Mouse (Mus musculus) limb, embryonic 15.5 days (tissue): ENCODE data around the gene Rbl1. TPM values are rescaled to one million over a fixed set of nuclear protein-coding genes. Genes with fewer than 3 reads are reported as not detected.

Experiments used
- ATAC-seq: fragments of 200-750 bp; cut with Nextera tagmentation; 2 replicates; pipeline ENCODE4 v1.8.0; 2017; ENCODE audit warnings: low read depth, moderate TSS enrichment; ENCODE audit not compliant: insufficient number of reproducible peaks, low FRiP score, low TSS enrichment
- H3K27ac ChIP-seq: fragments of 300-500 bp; sonication (generic); 2 replicates; pipeline ENCODE4 v1.5.1; 2015; ENCODE audit warnings: moderate library complexity, mild to moderate bottlenecking, inconsistent platforms
- H3K27me3 ChIP-seq: fragments of 300-500 bp; sonication (generic); 2 replicates; pipeline ENCODE4 v1.6.1; 2015; ENCODE audit warnings: inconsistent platforms
- H3K36me3 ChIP-seq: fragments of 300-500 bp; sonication (generic); 2 replicates; pipeline ENCODE4 v1.6.1; 2015; ENCODE audit warnings: inconsistent platforms
- H3K4me1 ChIP-seq: fragments of 300-500 bp; sonication (generic); 2 replicates; pipeline ENCODE4 v1.6.1; 2015; ENCODE audit warnings: inconsistent platforms
- H3K4me2 ChIP-seq: fragments of 300-500 bp; sonication (generic); 2 replicates; pipeline ENCODE4 v1.6.1; 2015; ENCODE audit warnings: mild to moderate bottlenecking, inconsistent platforms
- H3K4me3 ChIP-seq: fragments of 300-500 bp; sonication (generic); 2 replicates; pipeline ENCODE4 v1.5.1; 2015; ENCODE audit warnings: mild to moderate bottlenecking, inconsistent platforms
- H3K9ac ChIP-seq: fragments of 300-500 bp; sonication (generic); 2 replicates; pipeline ENCODE4 v1.6.1; 2015; ENCODE audit warnings: inconsistent platforms
- H3K9me3 ChIP-seq: fragments of 300-500 bp; sonication (generic); 2 replicates; pipeline ENCODE4 v1.6.1; 2016; ENCODE audit warnings: inconsistent platforms
- WGBS: fragments of 180-500 bp; shearing (Covaris S2); methylation state at CpG from one replicate; pipeline ENCODE4 v1.1.7; 2015; 5-methylcytosine and 5-hydroxymethylcytosine counted together
- polyA plus RNA-seq: library from polyadenylated mRNA; unstranded; fragments of >200 nt; fragmentation: Nextera tagmentation; extraction: Ambion mirVana; gene quantifications from 2 replicates; pipeline ENCODE4 v1.2.1, GENCODE M21; 2015

The Rbl1 gene
- polyA plus RNA-seq, 1 experiment from 2014 or later = 18.0 TPM

GRCm38 (mm10) chr2:157138808-157139207, 65.5 kb downstream of the Rbl1 start:
- Histone ChIP-seq H3K4me1 (peaks cover 4% of the 10 kb centered on the region), H3K4me3 (no peak overlapping the region), H3K4me2 (no peak overlapping the region), H3K36me3 (no peaks in the 10 kb centered on the region), H3K9me3 (no peaks in the 10 kb centered on the region), H3K9ac (no peak overlapping the region), H3K27ac (no peak overlapping the region), H3K27me3 (no peaks in the 10 kb centered on the region)
- WGBS = 84% methylated on average over 5 of the region's 5 CpGs
- no peak for ATAC-seq

- no peak for ATAC-seq
- no peak overlapping the region for H3K27ac ChIP-seq
Measured at GRCm38 (mm10) chr2:157137959-157138731, 66.2 kb downstream of the Rbl1 start.

GRCm38 (mm10) chr2:157136646-157137045, 67.7 kb downstream of the Rbl1 start:
- no peaks in the 10 kb centered on the region for H3K27me3 ChIP-seq
- no peak overlapping the region for H3K4me3 ChIP-seq
- no peaks in the 10 kb centered on the region for H3K36me3 ChIP-seq
- WGBS = 86% methylated on average over 2 of the region's 2 CpGs
- peaks cover 6% of the 10 kb centered on the region for H3K4me1 ChIP-seq
- H3K27ac ChIP-seq = no peak overlapping the region
- H3K9ac ChIP-seq = no peak overlapping the region
- H3K4me2 ChIP-seq = no peak overlapping the region
- no peak for ATAC-seq
- no peaks in the 10 kb centered on the region for H3K9me3 ChIP-seq

More at GRCm38 (mm10) chr2:157137959-157138731, 66.2 kb downstream of the Rbl1 start:
- Histone ChIP-seq H3K9ac (no peak overlapping the region), H3K4me1 (peaks cover 6% of the 10 kb centered on the region), H3K36me3 (no peaks in the 10 kb centered on the region), H3K4me3 (no peak overlapping the region), H3K9me3 (no peaks in the 10 kb centered on the region), H3K4me2 (no peak overlapping the region), H3K27me3 (no peaks in the 10 kb centered on the region)
- WGBS = 86% methylated on average over 9 of the region's 9 CpGs

- no peaks in the 10 kb centered on the region for H3K27me3 ChIP-seq
- H3K4me1 ChIP-seq = peaks cover 6% of the 10 kb centered on the region
- no peak for ATAC-seq
- 90% methylated on average over 4 of the region's 4 CpGs for WGBS
- no peaks in the 10 kb centered on the region for H3K36me3 ChIP-seq
- H3K9me3 ChIP-seq = no peaks in the 10 kb centered on the region
- no peak overlapping the region for H3K4me2 ChIP-seq
- H3K9ac ChIP-seq = no peak overlapping the region
- H3K4me3 ChIP-seq = no peak overlapping the region
- H3K27ac ChIP-seq = no peak overlapping the region
Measured at GRCm38 (mm10) chr2:157136176-157136575, 68.2 kb downstream of the Rbl1 start.

- Histone ChIP-seq H3K27me3 (no peaks in the 10 kb centered on the region), H3K4me1 (peaks cover 6% of the 10 kb centered on the region), H3K4me2 (peak overlapping the region; percentile 88), H3K9me3 (no peaks in the 10 kb centered on the region), H3K27ac (peak overlapping the region; percentile 82), H3K4me3 (peak overlapping the region; percentile 64), H3K9ac (peak overlapping the region; percentile 58; the same call in 1 of the 2 replicates), H3K36me3 (no peaks in the 10 kb centered on the region)
- WGBS = 70% methylated on average over 10 of the region's 10 CpGs
- no peak for ATAC-seq
Measured at GRCm38 (mm10) chr2:157135529-157136120, 68.7 kb downstream of the Rbl1 start.

GRCm38 (mm10) chr2:157135014-157135413, 69.3 kb downstream of the Rbl1 start, which contains the start of gene Samhd1:
TSS of gene Samhd1 (minus strand) at chr2:157135265.
- peak; percentile 90 for ATAC-seq
- Histone ChIP-seq H3K36me3 (no peaks in the 10 kb centered on the region), H3K27me3 (no peaks in the 10 kb centered on the region), H3K9me3 (no peaks in the 10 kb centered on the region), H3K4me3 (peak within 1 kb of the TSS; percentile 64), H3K4me1 (peaks cover 6% of the 10 kb centered on the region), H3K4me2 (peak within 1 kb of the TSS; percentile 88), H3K27ac (peak within 1 kb of the TSS; percentile 82), H3K9ac (peak within 1 kb of the TSS; percentile 58)
- WGBS = under 1% methylated on average over 32 of the region's 32 CpGs

- WGBS = under 1% methylated on average over 25 of the region's 25 CpGs
- ATAC-seq = peak; percentile 46; the same call in 1 of the 2 replicates
- no peaks in the 10 kb centered on the region for H3K36me3 ChIP-seq
- peaks cover 6% of the 10 kb centered on the region for H3K4me1 ChIP-seq
- H3K27me3 ChIP-seq = no peaks in the 10 kb centered on the region
- peak overlapping the region; percentile 82 for H3K27ac ChIP-seq
- H3K9ac ChIP-seq = peak overlapping the region; percentile 58
- no peaks in the 10 kb centered on the region for H3K9me3 ChIP-seq
- peak overlapping the region; percentile 88 for H3K4me2 ChIP-seq
- peak overlapping the region; percentile 64 for H3K4me3 ChIP-seq
Measured at GRCm38 (mm10) chr2:157134479-157134931, 69.8 kb downstream of the Rbl1 start.

- 18% methylated on average over 11 of the region's 11 CpGs for WGBS
- H3K4me1 ChIP-seq = peaks cover 6% of the 10 kb centered on the region
- no peaks in the 10 kb centered on the region for H3K9me3 ChIP-seq
- H3K27ac ChIP-seq = peak overlapping the region; percentile 82; the same call in 1 of the 2 replicates
- H3K9ac ChIP-seq = peak overlapping the region; percentile 58
- ATAC-seq = no peak
- peak overlapping the region; percentile 64 for H3K4me3 ChIP-seq
- H3K4me2 ChIP-seq = peak overlapping the region; percentile 88
- H3K27me3 ChIP-seq = no peaks in the 10 kb centered on the region
- 0 out of 2 replicates have a peak, but pooled peaks cover under 1% of the 10 kb centered on the region for H3K36me3 ChIP-seq
Measured at GRCm38 (mm10) chr2:157133769-157134478, 70.4 kb downstream of the Rbl1 start.

GRCm38 (mm10) chr2:157132686-157133540, 71.4 kb downstream of the Rbl1 start:
- 0 out of 2 replicates have a peak, but pooled peaks cover 4% of the 10 kb centered on the region for H3K36me3 ChIP-seq
- H3K9me3 ChIP-seq = no peaks in the 10 kb centered on the region
- H3K27me3 ChIP-seq = no peaks in the 10 kb centered on the region
- 74% methylated on average over 3 of the region's 3 CpGs for WGBS
- ATAC-seq = no peak
- no peak overlapping the region for H3K4me3 ChIP-seq
- no peak overlapping the region for H3K9ac ChIP-seq
- H3K4me2 ChIP-seq = no peak overlapping the region
- H3K27ac ChIP-seq = no peak overlapping the region
- peaks cover 6% of the 10 kb centered on the region for H3K4me1 ChIP-seq

- no peaks in the 10 kb centered on the region for H3K27me3 ChIP-seq
- peaks cover 6% of the 10 kb centered on the region for H3K4me1 ChIP-seq
- WGBS = 82% methylated on average over 1 of the region's 1 CpGs
- ATAC-seq = no peak
- H3K9ac ChIP-seq = no peak overlapping the region
- no peak overlapping the region for H3K27ac ChIP-seq
- 0 out of 2 replicates have a peak, but pooled peaks cover 9% of the 10 kb centered on the region for H3K36me3 ChIP-seq
- no peak overlapping the region for H3K4me3 ChIP-seq
- H3K4me2 ChIP-seq = no peak overlapping the region
- H3K9me3 ChIP-seq = no peaks in the 10 kb centered on the region
Measured at GRCm38 (mm10) chr2:157132086-157132485, 72.2 kb downstream of the Rbl1 start.
